Mouse (Mus musculus) gastrocnemius, adult 2 months (tissue): Measurements from ENCODE around the gene Lpo. TPM values are rescaled to one million over a fixed set of nuclear protein-coding genes. Genes with fewer than 3 reads are reported as not detected.
A peak's percentile ranks its signal among the peaks of the same experiment; 100 is the strongest.

ENCODE experiments used
- DNase-seq: peaks from one replicate; pipeline ENCODE4 v3.0.0; 2022
- H3K27ac ChIP-seq: fragments of 200-600 bp; 2 replicates; pipeline ENCODE4 v1.8.1; 2022; ENCODE audit warnings: mild to moderate bottlenecking
- H3K4me3 ChIP-seq: fragments of 200-600 bp; 2 replicates; pipeline ENCODE4 v1.8.1; 2022; ENCODE audit warnings: mild to moderate bottlenecking, moderate library complexity
- CTCF ChIP-seq: fragments of 200-600 bp; IDR thresholded peaks from 2 replicates; pipeline ENCODE4 v1.8.1; 2022; ENCODE audit warnings: antibody characterized with exemption, mild to moderate bottlenecking, moderate library complexity
- intact Hi-C: fragments of 180-260 bp; cut with DNase I; formaldehyde crosslinking; loops from one replicate; pipeline ENCODE4 v1.15.1; 2025
- total RNA-seq, 2 experiments: library from RNA; stranded (reverse); gene quantifications; 2 replicates each; pipeline ENCODE4 v1.2.3; 2021

The Lpo gene
- total RNA-seq, 2 experiments from 2014 or later: not detected

DNA sequence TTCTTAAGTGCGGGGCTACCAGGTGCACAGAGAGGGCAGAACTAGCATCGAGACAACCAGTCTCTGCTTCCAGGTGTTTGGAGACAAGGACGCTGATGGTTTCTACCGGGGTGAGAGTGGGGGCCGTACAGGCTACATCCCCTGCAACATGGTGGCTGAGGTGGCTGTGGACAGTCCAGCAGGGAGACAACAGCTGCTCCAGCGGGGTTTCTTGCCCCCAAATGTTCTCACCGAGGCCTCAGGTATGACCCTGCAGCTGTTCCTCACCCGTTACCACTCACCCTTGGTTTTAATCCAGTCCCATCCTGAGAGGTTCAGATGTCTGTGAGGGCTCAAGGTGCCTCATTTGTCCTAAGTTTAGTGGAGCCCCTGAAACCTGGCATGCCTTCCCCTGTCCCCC lies 48.0 kb downstream of the Lpo start:
- intact Hi-C loops: no loop called here
- no peak for TF ChIP-seq CTCF
- no peak overlapping the region for H3K4me3 ChIP-seq
- H3K27ac ChIP-seq: no peak overlapping the region
- no peak for DNase-seq

DNA sequence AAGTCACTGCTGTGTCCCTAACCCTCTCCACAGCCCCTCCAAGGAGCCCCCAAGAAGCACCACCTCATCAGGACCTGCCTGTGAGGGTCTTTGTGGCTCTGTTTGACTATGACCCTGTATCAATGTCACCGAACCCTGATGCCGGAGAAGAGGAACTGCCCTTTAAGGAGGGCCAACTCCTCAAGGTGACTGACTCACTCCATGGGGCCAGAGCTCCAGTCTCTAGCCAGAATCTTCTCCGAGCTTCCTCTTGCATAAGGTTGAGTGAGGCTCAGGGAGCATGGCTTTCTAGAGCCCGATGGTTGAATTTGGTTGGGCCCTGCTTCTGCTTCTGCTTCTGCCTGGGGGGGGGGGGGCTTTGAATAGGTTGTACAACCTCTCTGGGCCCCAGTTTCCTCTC lies 48.7 kb downstream of the Lpo start:
- no peak overlapping the region for H3K4me3 ChIP-seq
- no peak overlapping the region for H3K27ac ChIP-seq
- intact Hi-C loops: no loop called here
- no peak for TF ChIP-seq CTCF
- no peak for DNase-seq

DNA sequence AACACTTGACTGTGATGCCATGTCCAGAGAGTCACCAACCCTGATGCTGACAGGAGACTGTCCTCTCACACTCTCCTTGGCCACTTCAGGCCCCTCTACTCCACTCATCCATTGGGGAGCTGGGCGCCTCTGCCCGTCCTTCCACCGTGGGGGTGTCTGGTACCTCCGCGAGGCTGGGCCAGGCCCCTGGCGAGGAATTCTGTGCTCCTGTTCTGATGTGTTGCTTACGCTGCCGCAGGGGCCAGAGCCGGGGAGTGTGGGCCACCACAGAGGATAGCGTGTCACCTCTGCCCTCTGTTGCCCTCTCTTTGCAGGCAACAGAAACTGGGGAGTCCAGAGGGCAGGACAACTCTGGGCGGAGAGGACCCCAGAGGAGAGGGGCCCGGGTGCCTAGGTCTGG lies 49.2 kb downstream of the Lpo start:
- intact Hi-C loops: no loop called here
- Histone ChIP-seq H3K4me3 (peak overlapping the region; percentile 63; the same call in 1 of the 2 replicates), H3K27ac (no peak overlapping the region)
- TF ChIP-seq CTCF: no peak
- no peak for DNase-seq

DNA sequence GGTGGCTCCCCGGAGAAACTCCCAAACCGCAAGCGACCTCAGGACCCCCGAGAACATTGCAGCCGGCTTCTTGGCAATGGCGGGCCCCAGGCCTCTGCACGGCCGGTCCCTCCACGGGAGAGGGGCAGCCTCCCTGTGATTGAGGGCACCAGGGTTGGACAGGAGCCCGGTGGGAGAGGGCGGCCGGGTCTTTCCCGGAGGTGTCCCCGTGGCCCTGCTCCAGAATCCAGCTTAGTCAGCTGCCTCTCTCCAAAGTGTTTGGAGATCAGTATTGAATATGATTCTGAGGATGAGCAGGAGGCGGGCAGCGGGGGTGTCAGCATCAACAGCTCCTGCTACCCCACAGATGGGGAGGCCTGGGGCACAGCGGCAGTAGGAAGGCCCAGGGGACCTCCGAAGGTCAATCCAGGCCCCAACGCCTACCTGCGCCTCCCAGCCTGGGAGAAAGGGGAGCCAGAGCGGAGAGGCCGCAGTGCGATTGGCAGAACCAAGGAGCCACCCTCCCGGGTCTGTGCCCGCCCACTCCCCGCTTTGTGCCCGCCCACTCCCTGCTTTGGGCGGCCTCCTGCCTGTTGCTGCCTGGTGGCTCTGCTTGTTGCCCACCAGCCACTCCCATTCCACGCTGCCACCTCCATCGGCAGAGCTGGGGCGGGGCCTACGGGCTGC lies 49.9 kb downstream of the Lpo start:
- DNase-seq: peak; percentile 45
- no peak for TF ChIP-seq CTCF
- Histone ChIP-seq H3K27ac (no peak overlapping the region), H3K4me3 (peak overlapping the region; percentile 63)
- intact Hi-C loops: no loop called here

DNA sequence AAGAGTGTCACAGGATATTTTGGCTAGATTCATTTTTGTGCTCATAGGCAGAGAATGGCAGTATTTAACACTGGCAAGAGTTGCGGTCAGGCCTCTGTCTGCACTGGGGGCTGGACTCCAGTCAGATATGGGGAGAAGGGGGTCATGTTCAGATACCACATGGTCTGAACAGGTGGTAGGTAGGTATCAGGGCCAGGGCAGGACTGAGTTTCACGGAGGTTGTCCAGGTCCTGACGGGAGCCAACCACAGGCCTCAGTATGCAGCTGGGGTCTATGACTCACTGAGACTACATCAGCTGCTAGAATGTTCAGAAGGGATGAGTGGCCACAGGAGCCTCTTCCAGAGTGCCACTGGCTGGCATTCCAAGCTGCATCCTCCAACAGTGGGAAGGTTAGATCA lies 55.7 kb downstream of the Lpo start:
- DNase-seq: no peak
- no peak overlapping the region for H3K27ac ChIP-seq
- intact Hi-C loops: no loop called here
- no peak for TF ChIP-seq CTCF
- H3K4me3 ChIP-seq: no peak overlapping the region

DNA sequence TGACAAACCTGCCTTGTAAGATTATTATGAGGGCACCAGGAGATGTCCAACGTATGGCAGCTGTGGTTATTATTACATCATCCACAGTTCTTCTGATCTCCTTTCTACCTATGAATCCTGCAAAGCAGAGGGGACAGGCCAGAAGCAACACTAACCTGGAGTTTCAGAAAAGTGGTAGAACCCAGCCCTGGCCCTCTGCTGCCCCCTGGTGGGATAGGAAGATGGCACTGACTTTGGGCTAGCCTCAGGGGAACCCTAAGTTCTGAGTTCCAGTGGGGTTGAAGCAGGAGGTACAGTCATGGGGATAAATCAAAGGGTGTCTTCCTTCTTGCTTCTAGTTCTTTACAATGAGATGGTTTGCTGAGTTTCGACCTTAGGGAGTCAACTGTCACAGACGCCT lies 57.1 kb downstream of the Lpo start:
- TF ChIP-seq CTCF: peak; percentile 91
- peak; percentile 63 for DNase-seq
- Histone ChIP-seq H3K27ac (no peak overlapping the region), H3K4me3 (no peak overlapping the region)
- intact Hi-C loops: loop anchor here (2.0 kb wide), 2 partner anchors 108 to 556 kb away; partner anchors contain the start of gene Rnf43

DNA sequence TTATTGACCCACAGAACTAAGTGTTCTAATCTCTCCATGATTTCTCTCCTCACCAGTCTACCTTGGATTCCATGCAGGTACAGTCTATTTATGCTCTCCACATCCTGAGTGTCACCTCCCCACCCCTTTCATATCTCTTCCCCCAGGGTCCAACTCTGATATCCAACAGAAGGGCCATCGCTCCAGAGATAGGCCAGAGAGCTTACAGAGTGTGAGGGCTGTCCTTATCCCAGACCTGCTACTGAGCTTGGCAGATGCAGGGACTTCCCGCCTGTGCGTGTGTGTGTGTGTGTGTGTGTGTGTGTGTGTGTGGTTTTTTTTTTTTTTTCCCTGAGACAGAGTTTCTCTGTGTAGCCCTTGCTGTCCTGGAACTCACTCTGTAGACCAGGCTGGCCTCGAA lies 59.3 kb downstream of the Lpo start:
- Histone ChIP-seq H3K4me3 (no peak overlapping the region), H3K27ac (no peak overlapping the region)
- TF ChIP-seq CTCF: no peak
- peak; percentile 2 for DNase-seq
- intact Hi-C loops: no loop called here

DNA sequence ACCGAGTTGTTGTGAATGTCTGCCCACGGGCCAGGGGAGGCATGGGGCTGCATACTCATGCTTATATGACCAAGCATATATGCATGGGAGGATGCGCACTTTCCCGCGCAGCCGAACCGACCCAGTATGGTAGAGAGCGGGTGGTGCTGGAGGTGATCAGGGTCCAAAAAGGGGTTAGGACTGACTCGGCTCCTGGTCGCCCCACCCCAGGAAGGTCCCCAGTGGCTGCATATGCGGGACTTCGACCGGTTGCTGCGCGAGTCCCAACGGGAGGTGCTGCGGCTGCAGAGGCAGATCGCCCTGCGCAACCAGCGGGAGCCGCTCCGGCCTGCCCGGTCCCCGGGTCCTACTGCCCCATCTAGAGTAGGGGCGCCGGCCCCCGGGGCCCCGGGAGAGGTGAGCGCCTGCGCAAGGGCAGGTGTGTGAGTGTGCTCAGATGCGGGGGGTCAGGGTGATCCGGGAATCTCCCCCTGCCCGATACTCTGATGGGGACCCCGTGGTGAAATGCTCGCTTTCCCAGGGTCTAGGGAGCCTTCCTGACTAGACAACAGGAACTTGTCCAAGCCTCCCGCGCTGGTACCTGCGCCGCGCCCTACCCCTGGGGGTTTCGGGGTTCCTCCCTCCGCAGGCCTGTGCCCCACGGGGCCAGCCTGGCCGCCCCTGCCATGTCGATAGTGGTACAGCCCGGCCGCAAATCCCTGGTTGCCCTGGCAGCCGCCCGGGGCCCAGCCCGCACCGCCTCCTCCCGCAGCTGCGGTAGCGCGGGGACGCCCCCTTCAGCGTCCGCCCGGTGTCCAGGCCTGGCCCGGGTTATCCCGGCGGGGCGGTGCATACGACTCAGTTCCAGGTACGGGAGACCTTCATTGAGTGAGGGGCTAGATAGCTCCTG lies 63.9 kb downstream of the Lpo start:
- Histone ChIP-seq H3K27ac (no peak overlapping the region), H3K4me3 (peak overlapping the region; percentile 51)
- TF ChIP-seq CTCF: no peak
- intact Hi-C loops: no loop called here
- peak; percentile 19 for DNase-seq

DNA sequence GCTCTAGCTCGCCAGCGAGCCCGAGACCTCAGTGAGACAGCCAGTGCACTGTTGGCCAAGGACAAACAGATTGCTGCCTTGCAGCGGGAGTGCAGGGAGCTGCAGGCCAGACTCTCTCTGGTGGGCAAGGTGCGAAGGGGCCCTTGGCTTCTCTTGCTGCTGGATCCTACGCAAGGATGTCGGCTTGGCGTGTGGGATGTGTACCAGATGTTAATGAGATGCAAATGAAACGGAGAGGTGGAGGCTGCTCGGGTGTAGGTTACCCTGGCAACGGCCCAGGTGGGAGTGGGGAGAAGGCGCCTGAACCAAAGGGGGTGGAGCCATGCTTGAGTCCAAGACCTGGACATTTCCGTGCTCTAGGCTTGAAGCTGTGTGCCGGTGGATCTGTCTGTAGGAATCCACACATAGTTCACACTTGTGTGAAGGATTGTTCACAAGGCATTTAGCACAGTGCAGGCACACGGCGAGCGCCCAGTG lies 64.5 kb downstream of the Lpo start:
- Histone ChIP-seq H3K27ac (no peak overlapping the region), H3K4me3 (peak overlapping the region; percentile 51)
- peak; percentile 15 for DNase-seq
- no peak for TF ChIP-seq CTCF
- intact Hi-C loops: no loop called here

DNA sequence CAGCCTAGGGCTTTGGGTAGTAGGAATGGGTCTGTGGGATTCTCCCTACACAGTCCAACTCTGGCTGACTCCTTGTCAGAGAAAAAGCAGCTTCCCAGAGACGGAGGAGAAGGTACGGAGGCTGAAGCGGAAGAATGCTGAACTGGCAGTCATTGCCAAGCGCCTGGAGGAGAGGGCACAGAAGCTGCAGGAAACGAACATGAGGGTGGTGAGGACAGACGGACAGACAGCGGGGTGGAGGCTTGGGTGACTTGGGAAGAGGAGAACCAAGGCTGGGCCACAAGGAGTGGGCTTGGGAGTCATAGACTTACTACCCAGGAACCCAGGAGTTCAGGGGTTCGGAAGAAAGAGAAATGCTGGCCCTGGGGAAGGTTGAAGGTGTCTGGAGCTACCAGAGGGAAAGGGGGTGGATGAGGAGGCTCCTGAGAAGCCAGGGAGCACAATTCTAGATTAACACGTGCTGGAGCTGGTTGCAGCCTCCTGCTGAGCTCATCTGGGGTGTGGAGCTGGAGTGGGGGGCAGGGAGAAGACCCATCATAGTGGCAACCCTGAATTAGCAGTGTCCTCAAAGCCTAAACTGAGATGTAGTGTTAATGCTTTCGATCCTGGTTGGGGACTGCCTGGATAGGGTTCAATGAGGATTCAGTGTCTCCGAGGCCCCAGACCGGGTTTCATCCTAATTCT lies 65.2 kb downstream of the Lpo start:
- H3K4me3 ChIP-seq: no peak overlapping the region
- intact Hi-C loops: no loop called here
- DNase-seq: no peak
- no peak for TF ChIP-seq CTCF
- no peak overlapping the region for H3K27ac ChIP-seq

DNA sequence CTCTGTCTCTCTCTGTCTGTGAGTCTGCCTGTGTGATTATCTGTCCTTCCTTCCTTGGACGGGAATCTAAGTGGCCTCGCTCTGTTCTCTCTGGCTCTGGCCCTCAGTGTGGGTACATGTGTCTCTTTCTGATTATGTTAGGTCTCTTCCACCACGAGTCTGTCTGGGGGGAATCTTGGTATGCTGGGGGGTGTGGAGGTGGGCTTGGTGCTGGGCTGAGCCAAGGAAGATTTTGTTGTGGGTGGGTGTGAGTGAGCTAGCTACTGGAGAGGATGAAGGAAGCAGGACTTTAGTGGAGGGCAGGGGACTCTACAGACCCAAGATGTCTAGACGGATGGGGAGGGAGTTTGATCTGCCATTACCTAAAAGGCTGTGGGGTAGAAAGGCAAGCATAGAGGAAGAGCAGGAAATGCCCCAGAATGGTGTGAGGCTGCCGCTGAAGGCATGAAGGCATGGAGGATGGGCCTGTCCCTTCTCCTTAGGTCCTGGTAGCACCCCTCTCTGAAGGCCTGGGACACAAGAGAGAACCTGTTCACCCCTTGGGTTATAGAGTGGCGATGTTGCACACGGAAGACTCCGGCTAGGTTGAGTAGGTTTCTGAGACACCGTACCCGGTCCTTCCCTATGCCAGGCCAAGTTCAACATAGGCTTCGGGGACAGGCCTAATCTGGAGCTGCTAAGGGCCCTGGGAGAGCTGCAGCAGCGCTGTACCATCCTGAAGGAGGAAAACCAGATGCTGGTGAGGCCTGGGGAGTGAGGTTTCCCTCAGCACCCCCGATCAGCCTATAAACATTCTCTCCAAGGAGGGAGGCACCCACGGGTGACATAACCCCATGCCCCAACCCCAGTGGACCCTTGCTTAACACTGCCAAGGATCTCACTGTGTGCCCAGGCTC lies 66.0 kb downstream of the Lpo start:
- intact Hi-C loops: no loop called here
- no peak for DNase-seq
- Histone ChIP-seq H3K27ac (no peak overlapping the region), H3K4me3 (no peak overlapping the region)
- TF ChIP-seq CTCF: no peak

DNA sequence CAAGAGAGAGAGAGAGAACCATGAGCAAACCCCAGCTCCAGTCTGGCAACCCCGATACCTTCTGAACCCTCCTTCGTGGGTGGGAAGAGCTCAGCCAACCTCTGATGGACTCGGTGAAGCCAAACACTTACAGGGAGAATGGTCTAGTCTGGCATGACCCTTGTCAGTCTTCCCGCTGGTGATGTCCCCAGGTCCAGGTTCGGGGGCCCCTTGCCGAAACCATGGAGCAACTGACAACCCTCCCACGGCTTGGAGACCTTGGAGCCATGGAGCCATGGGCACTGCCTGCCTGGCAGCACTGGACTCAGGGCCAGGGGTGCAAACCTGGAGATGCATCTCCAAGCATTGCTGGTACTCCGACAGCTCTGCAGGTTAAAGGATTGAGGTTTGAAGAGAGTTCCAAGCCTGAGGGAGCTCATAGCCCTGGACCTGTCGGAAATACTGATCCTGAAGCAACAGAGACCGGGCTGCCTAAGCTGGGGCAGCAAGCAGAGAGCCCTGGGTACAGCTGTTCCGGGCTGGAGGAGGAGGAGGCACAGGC lies 66.8 kb downstream of the Lpo start:
- intact Hi-C loops: no loop called here
- no peak for TF ChIP-seq CTCF
- Histone ChIP-seq H3K27ac (no peak overlapping the region), H3K4me3 (no peak overlapping the region)
- peak; percentile 12 for DNase-seq
